Mouse (Mus musculus) thymus, adult 2 months (tissue): ENCODE data around the gene Hnrnpu. TPM values are rescaled to one million over a fixed set of nuclear protein-coding genes. Genes with fewer than 3 reads are reported as not detected.
A peak's percentile ranks its signal among the peaks of the same experiment; 100 is the strongest.

ENCODE experiments used
- DNase-seq: peaks from one replicate; pipeline ENCODE4 v3.0.0; 2021
- H3K27ac ChIP-seq: fragments of 200-500 bp; 2 replicates; pipeline ENCODE4 v1.5.1; 2012; ENCODE audit warnings: low read length, control low read depth; ENCODE audit not compliant: control insufficient read depth, insufficient read depth
- H3K27me3 ChIP-seq: fragments of 200-500 bp; 2 replicates; pipeline ENCODE4 v1.6.1; 2012; ENCODE audit warnings: mild to moderate bottlenecking, low read length, moderate library complexity, mixed read lengths; ENCODE audit not compliant: control insufficient read depth, insufficient read depth
- H3K36me3 ChIP-seq: fragments of 200-500 bp; 2 replicates; pipeline ENCODE4 v1.6.1; 2012; ENCODE audit warnings: mild to moderate bottlenecking, low read length, moderate library complexity; ENCODE audit not compliant: control insufficient read depth, insufficient read depth
- H3K4me1 ChIP-seq: fragments of 200-500 bp; replicated peaks from 2 replicates; pipeline ENCODE4 v1.6.1; 2012; ENCODE audit warnings: low read length; ENCODE audit not compliant: control insufficient read depth, insufficient read depth
- H3K4me3 ChIP-seq: fragments of 200-500 bp; 2 replicates; pipeline ENCODE4 v1.5.1; 2012; ENCODE audit warnings: mild to moderate bottlenecking, low read length, control low read depth, moderate library complexity; ENCODE audit not compliant: control insufficient read depth, insufficient read depth
- CTCF ChIP-seq: fragments of 200-500 bp; IDR thresholded peaks from 2 replicates; pipeline ENCODE4 v1.5.1; 2012; ENCODE audit warnings: mild to moderate bottlenecking, control low read depth, low read length, moderate library complexity, borderline replicate concordance; ENCODE audit not compliant: control insufficient read depth, poor library complexity, insufficient read depth; ENCODE audit errors: extremely low read depth
- POLR2A ChIP-seq: fragments of 200-500 bp; IDR thresholded peaks from 2 replicates; pipeline ENCODE4 v1.6.1; 2012; ENCODE audit warnings: mild to moderate bottlenecking, low read length, control low read depth, moderate library complexity; ENCODE audit not compliant: control insufficient read depth, poor library complexity, insufficient read depth; ENCODE audit errors: extremely low read depth
- WGBS: fragments of 180-500 bp; shearing (Covaris S2); methylation state at CpG from one replicate; pipeline ENCODE4 v1.1.7; 2018; 5-methylcytosine and 5-hydroxymethylcytosine counted together
- polyA plus RNA-seq: library from polyadenylated mRNA; depleted of rRNA; stranded (reverse); fragments of >200 nt; gene quantifications from 2 replicates; pipeline ENCODE4 v1.2.3, GENCODE M21; 2012; rRNA removed

Hnrnpu gene
- 112 and 127 TPM in 2 replicates for polyA plus RNA-seq

DNA sequence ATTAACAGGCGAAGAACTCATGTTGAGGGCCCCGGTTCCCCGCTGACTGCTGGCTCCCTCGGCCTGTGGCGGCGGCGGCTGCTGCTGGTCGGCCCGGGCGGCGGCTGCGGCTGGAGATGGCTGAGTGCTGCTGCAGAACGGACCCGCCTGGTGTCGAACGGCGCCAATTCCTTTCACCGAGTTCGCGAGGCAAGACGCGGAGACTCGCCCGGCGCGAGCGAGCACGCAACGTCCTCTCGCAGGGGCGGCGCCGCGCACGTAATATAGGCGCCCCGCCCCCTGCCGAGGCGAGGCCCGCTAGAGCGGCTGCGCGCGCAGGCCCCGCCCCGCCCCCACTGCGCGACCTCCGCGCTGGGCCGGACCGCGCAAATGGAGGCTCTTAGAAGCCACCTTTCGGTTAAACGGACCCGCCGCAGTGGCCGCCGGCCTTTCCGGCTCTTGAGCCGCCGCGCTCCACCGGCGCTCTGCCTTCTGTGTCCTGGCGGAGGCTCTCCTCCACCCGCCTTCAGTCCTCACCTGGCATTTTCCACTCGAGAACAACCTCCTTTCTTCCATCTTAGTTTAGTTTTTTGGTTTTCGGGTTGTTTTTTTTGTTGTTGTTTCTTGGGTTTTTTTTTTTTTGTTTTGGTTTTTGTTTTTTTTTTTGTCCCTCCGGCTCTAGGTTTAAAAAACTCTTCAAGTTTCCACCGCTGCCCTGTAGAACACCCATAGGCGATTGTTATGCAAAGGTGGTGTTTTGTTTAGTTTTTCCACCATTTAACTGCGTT lies at the start of gene Hnrnpu:
Gene Hnrnpu (minus strand): TSS at position 247 of the 767 bp plus-strand sequence.
- DNase-seq: peak; percentile 94
- TF ChIP-seq CTCF (no peak), POLR2A (peak; percentile 97)
- WGBS: under 1% methylated on average over 73 of the region's 73 CpGs

DNA sequence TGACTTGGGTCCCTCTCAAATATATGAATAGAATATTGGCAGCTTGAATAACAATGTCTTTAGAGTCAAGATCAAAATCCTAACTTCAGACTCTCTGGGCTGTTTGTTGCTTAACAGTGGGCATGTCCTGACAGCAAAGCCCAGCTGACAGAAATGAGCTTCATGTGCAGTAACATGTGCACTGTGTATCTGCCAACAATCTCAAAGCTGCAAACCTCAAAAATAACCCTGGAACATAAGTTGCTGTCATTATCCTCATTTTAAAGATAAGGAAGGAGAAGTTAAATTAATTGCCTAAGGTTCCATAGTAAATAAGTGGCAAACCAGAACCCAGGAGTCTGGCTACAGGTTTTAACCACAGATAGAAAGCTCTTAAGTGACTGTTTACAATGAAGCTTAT lies 44.6 kb upstream of the Hnrnpu start:
- Histone ChIP-seq H3K4me1 (no peaks in the 10 kb centered on the region), H3K4me3 (no peak overlapping the region), H3K36me3 (no peaks in the 10 kb centered on the region), H3K27ac (no peak overlapping the region), H3K27me3 (no peaks in the 10 kb centered on the region)
- TF ChIP-seq CTCF (no peak), POLR2A (no peak)
- DNase-seq: no peak

More for the DNA sequence above, at the start of gene Hnrnpu:
- 0 out of 2 replicates have a peak, but pooled peaks cover 2% of the 10 kb centered on the region for H3K4me1 ChIP-seq
- peak within 1 kb of the TSS; percentile 86 for H3K27ac ChIP-seq
- H3K36me3 ChIP-seq: peaks cover 17% of the 10 kb centered on the region
- H3K4me3 ChIP-seq: peak within 1 kb of the TSS; percentile 99
- no peaks in the 10 kb centered on the region for H3K27me3 ChIP-seq

DNA sequence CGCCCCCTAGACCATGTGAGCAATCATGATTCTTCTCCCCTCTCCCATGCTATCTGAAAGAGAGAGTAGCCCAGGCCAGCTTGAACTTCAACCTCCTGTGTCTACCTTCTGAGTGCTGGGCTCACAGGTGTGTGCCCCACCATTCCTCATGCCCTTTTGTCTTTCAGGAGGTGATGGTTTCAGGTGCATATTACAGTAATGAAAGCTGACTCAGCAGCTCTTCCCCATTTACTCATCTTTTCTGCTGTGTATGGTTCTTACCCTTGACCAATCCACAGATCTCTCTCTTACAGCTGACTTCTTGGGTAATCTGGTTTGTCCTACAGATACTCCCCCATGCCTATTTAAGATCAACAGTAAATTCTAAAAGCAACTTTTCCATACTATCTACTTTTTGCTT lies 41.6 kb upstream of the Hnrnpu start:
- no peak for TF ChIP-seq CTCF
- no peak for TF ChIP-seq POLR2A
- Histone ChIP-seq H3K4me1 (no peaks in the 10 kb centered on the region), H3K36me3 (no peaks in the 10 kb centered on the region), H3K27ac (no peak overlapping the region), H3K27me3 (no peaks in the 10 kb centered on the region), H3K4me3 (no peak overlapping the region)
- no peak for DNase-seq
- 95% methylated on average over 1 of the region's 1 CpGs for WGBS

GRCm38 (mm10) chr1:178378115-178378514 lies 40.5 kb upstream of the Hnrnpu start:
- H3K4me1 ChIP-seq: no peaks in the 10 kb centered on the region
- 70% methylated on average over 3 of the region's 3 CpGs for WGBS
- no peak for DNase-seq
- no peak overlapping the region for H3K27ac ChIP-seq
- H3K36me3 ChIP-seq: no peaks in the 10 kb centered on the region
- no peak for TF ChIP-seq CTCF
- TF ChIP-seq POLR2A: no peak
- no peak overlapping the region for H3K4me3 ChIP-seq
- H3K27me3 ChIP-seq: no peaks in the 10 kb centered on the region

- no peaks in the 10 kb centered on the region for H3K4me1 ChIP-seq
- WGBS: 88% methylated on average over 2 of the region's 2 CpGs
- no peaks in the 10 kb centered on the region for H3K36me3 ChIP-seq
- no peak for DNase-seq
- no peak overlapping the region for H3K27ac ChIP-seq
- TF ChIP-seq CTCF (no peak), POLR2A (no peak)
- H3K27me3 ChIP-seq: no peaks in the 10 kb centered on the region
- H3K4me3 ChIP-seq: no peak overlapping the region
Observed at GRCm38 (mm10) chr1:178376907-178377306, 39.3 kb upstream of the Hnrnpu start.

DNA sequence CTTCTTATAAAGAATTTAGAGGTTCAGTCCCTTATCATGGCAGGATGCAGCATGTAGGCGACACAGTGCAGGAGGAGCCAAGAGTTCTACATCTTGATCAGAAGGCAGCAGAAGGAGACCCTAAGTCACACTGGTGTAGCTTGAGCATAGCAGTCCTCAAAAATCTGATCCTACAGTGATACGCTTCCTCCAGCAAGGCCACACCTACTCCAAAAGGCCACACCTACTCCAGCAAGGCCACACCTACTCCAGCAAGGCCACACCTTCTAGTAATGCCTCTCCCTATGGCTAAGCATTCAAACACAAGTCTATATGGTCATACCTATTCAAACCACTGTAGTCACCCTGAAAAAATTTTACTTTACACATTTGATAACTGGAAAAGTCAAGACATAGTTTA lies 38.5 kb upstream of the Hnrnpu start:
- no peaks in the 10 kb centered on the region for H3K36me3 ChIP-seq
- TF ChIP-seq POLR2A: no peak
- TF ChIP-seq CTCF: no peak
- no peaks in the 10 kb centered on the region for H3K4me1 ChIP-seq
- DNase-seq: no peak
- H3K27me3 ChIP-seq: no peaks in the 10 kb centered on the region
- H3K27ac ChIP-seq: no peak overlapping the region
- H3K4me3 ChIP-seq: no peak overlapping the region
- 93% methylated on average over 2 of the region's 2 CpGs for WGBS

GRCm38 (mm10) chr1:178375381-178375780 lies 37.8 kb upstream of the Hnrnpu start:
- Histone ChIP-seq H3K27ac (no peak overlapping the region), H3K4me1 (no peaks in the 10 kb centered on the region), H3K27me3 (no peaks in the 10 kb centered on the region), H3K4me3 (no peak overlapping the region), H3K36me3 (no peaks in the 10 kb centered on the region)
- TF ChIP-seq CTCF (no peak), POLR2A (no peak)
- no peak for DNase-seq

- no peaks in the 10 kb centered on the region for H3K27me3 ChIP-seq
- TF ChIP-seq CTCF: no peak
- TF ChIP-seq POLR2A: no peak
- WGBS: 57% methylated on average over 4 of the region's 4 CpGs
- no peaks in the 10 kb centered on the region for H3K36me3 ChIP-seq
- DNase-seq: no peak
- H3K4me3 ChIP-seq: no peak overlapping the region
- no peak overlapping the region for H3K27ac ChIP-seq
- peaks cover 4% of the 10 kb centered on the region for H3K4me1 ChIP-seq
Observed at GRCm38 (mm10) chr1:178372681-178373080, 35.1 kb upstream of the Hnrnpu start.
